Mouse (Mus musculus) lung, postnatal 36 days (tissue): ENCODE results near the gene Plekhn1.
A peak's percentile ranks its signal among the peaks of the same experiment; 100 is the strongest.

Experiments
- DNase-seq: peaks from one replicate; pipeline ENCODE4 v3.0.0; 2022; ENCODE audit warnings: mixed read lengths

Plekhn1 gene

GRCm38 (mm10) chr4:156234701-156235213, at the start of gene Plekhn1:
Gene Plekhn1 (minus strand): TSS chr4:156234857.
- DNase-seq = peak; percentile 78

DNA sequence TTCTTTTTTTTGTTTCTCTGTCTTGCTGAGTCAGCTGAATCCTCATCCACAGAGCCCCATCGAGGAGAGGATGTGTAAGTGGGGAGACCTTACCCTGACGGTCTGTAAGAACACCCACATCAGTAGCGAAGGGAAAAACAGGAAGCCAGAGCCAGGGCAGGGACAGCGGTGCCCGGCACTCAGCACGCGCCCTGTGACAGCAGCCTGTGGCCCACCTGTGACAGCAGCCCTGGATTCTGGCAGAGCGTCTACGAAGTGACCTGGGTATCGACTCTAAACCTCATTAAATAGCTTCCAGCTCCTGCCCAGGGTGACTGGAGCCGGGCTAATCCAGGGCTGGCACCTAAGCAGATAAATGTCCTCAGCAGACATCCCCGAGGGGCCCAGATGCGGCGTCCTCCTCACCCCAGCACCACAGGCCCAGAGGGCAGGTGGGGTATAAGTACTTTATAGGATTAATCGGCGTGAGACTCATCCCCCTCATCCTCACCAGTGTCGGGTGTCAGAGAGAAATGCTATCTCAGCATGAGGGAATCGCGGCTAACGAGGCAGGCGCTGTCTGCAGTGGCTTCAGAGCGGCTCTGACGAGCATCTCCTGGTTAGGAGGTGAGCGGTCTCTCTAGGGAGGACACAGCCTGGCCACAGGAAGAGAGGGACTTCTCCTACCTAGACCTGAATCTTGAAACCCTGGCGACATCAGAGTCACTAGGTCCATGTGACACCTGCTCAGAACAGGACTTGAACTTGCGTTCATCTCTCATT, 20.6 kb upstream of the Plekhn1 start, which contains the start of gene Samd11:
Gene Samd11, minus strand, starts transcription at position 580 of the 762 bp plus-strand sequence.
- DNase-seq = no peak

DNA sequence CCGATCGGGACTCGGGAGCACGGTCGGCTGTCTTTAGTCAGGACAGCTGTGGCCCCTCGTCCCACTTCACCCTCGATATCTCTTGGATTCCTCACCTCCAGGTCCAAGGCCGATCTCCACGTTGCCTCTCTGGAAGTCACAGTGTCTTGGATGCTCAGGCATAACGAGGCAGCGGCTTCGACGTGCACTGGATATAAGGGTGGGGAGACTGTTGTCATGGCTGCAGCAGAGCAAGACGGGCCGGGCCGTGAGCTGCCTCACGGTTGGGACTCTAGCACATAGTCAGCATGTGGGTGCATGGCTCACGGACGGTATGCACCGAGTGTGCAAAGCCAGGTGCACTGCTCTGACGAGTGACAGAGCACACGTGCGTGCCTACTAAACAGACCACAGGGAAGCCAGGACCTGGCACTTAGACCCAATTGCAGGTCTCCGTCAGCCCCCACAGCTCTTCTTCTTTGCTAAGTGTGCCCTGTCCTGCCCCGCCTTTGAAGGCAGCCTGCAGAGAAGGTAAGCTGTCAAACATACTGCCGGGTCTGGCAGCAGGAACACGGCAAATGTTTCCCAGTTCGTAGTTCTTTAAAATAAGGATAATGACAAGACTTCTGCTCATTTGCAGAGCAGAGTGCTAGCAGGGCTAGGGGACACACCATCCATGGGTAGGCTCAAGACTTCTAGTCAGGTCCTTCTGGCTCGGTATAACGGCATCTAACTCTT, 19.9 kb upstream of the Plekhn1 start:
- no peak for DNase-seq

DNA sequence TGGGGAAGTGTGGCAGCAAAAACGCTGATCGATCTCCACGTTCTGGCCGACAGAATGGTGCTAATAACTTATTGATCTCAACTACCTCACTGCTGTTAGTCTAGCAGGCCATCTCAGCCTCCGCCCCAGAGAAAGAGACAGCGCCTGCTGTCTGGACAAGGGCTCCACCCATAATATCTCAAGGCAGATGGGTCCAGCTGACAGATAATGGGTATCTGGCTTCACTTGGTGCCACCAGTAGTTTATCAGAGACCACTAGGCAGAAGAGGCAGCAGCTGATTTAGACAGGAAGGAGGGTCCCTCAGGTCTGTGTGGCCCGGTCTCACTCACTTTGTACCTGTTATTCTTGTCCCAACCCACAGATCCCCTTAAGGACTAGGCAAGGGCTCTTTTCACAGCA, 18.4 kb upstream of the Plekhn1 start:
- no peak for DNase-seq

DNA sequence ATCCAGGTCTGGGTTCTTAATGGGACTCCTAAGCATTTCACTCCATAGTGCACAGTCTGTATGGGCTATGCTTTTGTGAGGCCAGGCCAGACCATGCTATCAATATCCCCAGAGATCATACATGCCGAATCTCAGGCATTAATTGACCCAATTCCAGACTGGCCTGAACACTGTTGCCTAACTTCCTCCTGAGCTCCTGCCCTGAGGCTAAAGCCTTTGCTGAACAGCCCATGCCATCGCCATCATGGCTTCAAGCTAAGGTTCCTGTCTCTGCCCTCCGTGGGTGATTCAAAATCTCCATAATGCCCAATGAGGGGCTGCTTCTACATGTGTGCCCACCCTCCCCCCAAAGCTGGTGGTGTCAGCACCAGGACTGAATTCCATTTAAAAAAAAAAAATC, 18.0 kb upstream of the Plekhn1 start:
- DNase-seq = no peak

- DNase-seq = no peak
Measured at GRCm38 (mm10) chr4:156252140-156252539, 17.5 kb upstream of the Plekhn1 start.

GRCm38 (mm10) chr4:156251081-156251480, 16.4 kb upstream of the Plekhn1 start:
- DNase-seq = no peak

DNA sequence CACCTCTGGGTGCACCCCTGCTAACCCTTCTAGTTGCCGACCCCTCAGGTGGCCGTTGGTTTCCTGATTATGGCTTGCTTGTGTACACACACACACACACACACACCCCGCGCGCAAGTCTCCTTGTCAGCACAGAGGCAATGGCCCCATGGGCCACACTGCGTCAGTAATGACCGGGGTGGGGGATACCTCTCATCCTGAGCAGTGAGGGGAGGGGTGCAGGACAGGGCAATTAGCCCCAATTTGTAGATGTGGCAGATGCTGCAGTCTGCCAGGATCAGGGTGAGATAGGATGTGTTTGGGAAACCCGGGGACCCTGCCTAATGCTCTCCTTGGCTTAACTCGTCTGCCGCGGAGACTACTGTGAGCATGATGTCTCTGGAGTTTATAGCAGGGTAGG, 14.9 kb upstream of the Plekhn1 start:
- no peak for DNase-seq

DNA sequence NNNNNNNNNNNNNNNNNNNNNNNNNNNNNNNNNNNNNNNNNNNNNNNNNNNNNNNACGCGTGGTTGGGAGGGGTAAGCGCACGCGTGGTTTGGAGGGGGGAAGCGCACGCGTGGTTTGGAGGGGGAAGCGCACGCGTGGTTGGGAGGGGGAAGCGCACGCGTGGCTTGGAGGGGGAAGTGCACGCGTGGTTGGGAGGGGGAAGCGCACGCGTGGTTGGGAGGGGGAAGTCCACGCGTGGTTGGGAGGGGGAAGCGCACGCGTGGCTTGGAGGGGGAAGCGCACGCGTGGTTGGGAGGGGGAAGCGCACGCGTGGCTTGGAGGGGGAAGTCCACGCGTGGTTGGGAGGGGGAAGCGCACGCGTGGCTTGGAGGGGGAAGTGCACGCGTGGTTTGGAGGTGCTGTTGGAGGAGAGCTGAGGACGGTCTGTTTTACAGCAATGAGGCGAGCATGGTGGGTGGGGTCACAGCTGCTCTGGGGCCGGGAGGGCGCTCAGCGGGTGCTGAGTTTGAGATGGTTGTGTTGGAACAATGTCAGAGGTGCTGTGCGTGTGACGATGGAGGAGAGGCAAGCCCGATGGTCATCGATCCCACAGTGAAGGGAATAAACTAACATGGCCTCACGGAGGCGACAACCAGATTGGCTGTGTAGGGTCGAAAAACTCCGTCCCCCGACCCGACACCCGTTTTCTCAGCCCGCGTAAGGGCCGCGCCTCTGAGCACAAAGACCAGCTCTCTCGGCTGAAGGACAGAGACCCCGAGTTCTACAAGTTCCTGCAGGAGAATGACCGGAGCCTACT, 2.2 kb upstream of the Plekhn1 start:
- no peak for DNase-seq

DNA sequence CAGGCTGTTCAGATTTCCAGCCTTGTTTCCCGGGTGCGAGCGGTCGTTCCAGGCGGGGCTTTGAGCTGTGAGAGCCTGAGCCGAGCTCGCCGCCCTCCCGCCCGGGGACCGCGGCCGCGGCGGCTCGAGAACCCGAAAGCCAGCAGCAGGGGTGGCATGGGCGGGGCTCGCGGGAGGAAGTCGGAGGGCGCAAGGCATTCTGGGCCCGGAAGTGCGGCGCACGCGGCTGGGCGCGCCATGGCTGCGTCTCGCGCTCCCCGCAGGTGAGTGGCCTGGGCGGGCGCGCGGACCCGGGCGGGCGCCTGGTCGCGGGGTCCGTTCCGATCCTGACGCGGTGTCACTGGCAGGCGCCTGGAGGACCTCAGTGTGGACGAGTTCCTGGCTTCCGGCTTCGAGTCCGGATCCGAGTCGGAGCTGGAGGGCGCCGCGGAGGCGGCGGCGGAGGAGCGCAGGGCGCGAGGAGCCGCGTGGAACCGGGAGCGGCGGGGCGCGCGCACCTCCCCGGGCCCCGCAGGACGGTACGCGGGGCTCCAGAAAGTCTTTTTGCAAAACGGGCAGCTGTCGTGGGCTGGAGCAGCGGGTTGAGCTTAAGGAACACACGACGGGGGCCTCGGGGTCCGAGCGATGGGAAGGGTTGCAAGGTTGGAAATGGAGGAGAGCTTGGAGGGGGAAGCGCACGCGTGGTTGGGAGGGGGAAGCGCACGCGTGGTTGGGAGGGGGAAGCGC, 1.3 kb upstream of the Plekhn1 start, which contains the start of gene Noc2l:
Gene Noc2l, plus strand, starts transcription at position 203 of the 726 bp plus-strand sequence.
- peak; percentile 94 for DNase-seq

DNA sequence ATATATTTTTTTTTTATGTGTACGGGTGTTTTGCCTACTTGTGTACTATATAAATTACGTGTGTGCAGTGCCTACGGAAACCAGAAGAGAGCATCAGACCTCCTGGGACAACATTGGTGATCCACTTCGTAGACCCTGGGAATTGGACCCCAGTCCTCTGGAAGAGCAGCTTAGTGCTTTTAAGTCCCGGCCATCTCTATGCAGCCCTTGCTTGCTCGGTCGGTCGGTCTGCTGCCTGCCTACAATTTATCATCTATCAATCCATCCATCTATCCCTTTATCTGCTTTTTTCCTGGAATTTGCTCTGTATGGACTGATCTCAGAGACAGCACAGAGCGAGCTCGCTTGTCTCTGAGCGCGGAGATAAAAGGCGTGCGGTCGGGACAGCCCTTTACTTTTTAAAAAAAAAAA, 708 bp upstream of the Plekhn1 start:
- peak; percentile 32 for DNase-seq

- no peak for DNase-seq
Measured at GRCm38 (mm10) chr4:156234021-156234501, 596 bp downstream of the Plekhn1 start.

DNA sequence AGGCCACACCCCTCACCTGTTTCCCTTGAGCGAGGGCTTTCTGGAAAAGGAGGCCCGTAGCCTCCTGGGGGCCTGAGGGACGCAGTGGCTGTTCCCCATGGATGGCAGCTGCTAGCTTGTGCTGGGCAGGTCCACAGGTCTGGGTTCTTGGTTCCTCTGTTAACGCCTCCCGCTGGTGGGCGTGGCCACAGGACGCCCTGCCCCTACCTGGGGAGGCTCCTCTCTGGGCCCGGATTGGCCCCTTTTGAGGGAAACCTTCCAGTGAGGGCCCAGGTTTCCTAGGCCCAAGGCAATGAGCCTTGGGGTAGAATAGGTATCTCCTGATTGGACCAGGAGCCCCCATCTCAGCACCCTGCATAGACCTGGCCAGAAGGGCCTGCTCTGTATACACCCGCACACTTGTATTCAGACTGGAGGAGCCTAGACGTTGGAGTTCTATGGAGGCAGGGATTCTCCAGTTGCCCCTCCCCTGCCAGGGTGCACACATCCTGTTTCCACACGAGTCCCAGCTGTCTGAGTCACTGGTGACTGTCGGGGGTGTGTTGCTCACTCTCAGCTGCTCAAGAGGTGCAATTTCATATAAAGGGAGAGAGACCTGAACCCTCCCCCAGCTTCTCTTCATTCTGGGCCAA, 6.1 kb downstream of the Plekhn1 start:
- peak; percentile 55 for DNase-seq

DNA sequence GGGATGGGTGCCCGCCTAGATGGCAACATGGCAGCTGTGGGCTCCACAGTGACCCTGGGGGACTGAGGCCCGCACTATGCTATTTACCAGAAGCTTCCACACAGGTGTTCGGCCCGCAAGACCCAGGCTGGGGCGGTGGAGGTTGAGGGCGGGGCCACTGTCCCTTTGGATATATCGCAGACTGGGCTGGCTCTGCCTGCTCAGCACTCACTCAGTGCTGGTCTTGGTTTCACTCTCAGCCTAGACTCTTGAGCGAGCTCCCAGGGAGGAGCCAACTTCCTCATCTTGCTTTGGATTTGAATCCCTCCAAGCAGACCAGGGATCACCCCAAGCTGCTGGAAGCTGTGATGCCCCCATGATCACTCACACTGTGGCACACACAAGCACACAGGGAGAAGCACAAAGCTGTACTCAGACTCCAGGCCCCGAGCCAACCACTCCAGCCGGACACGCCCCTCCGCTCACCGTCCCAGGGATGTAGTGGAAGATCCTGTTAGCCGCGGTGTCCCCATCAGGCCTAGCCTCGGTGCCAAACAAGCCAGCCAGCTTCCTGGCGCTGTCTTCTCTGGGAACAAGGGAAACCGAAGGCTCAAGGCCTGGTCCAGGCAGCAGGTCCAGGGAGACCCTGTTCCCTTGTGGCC, 6.8 kb downstream of the Plekhn1 start:
- DNase-seq = peak; percentile 76

- DNase-seq = no peak
Measured at GRCm38 (mm10) chr4:156224276-156224675, 10.4 kb downstream of the Plekhn1 start.

GRCm38 (mm10) chr4:156219936-156220335, 14.7 kb downstream of the Plekhn1 start:
- no peak for DNase-seq

GRCm38 (mm10) chr4:156217838-156218237, 16.8 kb downstream of the Plekhn1 start:
- DNase-seq = no peak

DNA sequence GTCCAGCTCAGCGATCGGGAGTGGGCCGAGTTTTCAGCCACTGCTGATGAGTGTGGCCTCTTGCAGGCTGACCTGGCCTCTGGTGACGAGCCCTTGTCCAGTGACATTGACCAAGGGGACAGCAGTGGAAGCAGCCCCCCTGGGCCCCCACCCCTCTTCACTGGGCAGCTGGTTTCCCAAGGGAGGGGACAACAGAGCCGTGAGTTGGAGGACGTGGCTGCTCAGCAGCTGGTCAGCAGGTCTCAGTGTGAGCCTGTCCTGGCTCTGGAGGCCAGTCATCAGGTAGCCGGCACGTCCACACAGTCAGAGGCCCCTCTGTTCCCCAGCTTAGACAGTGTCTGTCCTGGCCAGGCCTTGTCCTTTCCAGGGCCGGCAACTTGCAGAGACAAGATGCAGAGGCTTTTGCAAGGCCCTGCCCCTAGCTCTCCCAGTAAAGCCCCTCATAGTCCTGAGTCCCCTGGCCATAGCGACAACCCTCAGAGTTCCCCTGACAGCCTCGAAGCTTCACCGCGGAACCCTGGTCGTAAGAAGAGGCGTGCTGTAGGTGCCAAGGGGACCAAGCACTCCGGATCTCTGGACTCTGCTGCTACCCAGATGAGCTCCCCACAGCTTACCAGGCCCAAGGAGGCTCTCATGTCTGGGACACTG, 17.5 kb downstream of the Plekhn1 start:
- DNase-seq = no peak

GRCm38 (mm10) chr4:156216196-156216595, 18.5 kb downstream of the Plekhn1 start:
- no peak for DNase-seq

DNA sequence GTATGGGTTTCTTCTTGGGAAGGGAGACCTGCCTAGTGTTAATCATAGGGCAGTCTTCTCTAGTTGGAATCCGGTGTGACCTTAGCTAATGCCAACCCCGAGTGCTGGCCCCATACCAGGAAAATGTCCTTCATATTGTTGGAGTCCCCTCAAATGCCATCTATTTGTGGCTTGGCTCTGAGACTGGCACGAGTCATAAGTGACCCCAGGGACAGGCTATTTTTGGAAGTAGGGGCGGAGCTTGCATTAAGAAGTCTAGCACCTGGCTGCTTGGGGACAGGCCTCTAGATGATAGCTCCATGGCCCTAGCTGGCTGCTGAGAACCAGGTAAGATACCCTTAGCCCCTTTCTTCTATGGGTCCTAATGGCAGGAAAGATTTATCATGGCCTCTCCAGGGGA, 19.0 kb downstream of the Plekhn1 start, which contains the start of gene Perm1:
Gene Perm1, plus strand, starts transcription at position 220 of the 400 bp plus-strand sequence.
- peak; percentile 74 for DNase-seq
